Mouse (Mus musculus) midbrain, embryonic 10.5 days (tissue): ENCODE measurements around the gene Apc2. TPM values are rescaled to one million over a fixed set of nuclear protein-coding genes. Genes with fewer than 3 reads are reported as not detected.
"Not testable (repeated sequence)": the region's sequence is repeated elsewhere in the genome, so short reads cannot be mapped to it uniquely, and the experiment has no call there.

Experiments used
- DNase-seq: peaks from one replicate; pipeline ENCODE4 v3.0.0-alpha.2; 2017; ENCODE audit warnings: low spot score
- H3K27ac ChIP-seq: fragments of 300-500 bp; sonication (generic); replicated peaks from 2 replicates; pipeline ENCODE4 v1.5.1; 2016; ENCODE audit warnings: mild to moderate bottlenecking
- H3K27me3 ChIP-seq: fragments of 300-500 bp; sonication (generic); 2 replicates; pipeline ENCODE4 v1.6.1; 2016; ENCODE audit warnings: low read depth, mild to moderate bottlenecking; ENCODE audit not compliant: poor library complexity, severe bottlenecking
- H3K36me3 ChIP-seq: fragments of 300-500 bp; sonication (generic); 2 replicates; pipeline ENCODE4 v1.6.1; 2016; ENCODE audit warnings: mild to moderate bottlenecking, moderate library complexity
- H3K4me1 ChIP-seq: fragments of 300-500 bp; sonication (generic); 2 replicates; pipeline ENCODE4 v1.6.1; 2016
- H3K4me3 ChIP-seq: fragments of 300-500 bp; sonication (generic); 2 replicates; pipeline ENCODE4 v1.5.1; 2016; ENCODE audit warnings: mild to moderate bottlenecking, moderate library complexity
- H3K9me3 ChIP-seq: fragments of 300-500 bp; sonication (generic); replicated peaks from 2 replicates; pipeline ENCODE4 v1.6.1; 2016; ENCODE audit warnings: mild to moderate bottlenecking
- WGBS: fragments of 180-500 bp; shearing (Covaris S2); methylation state at CpG from one replicate; pipeline ENCODE4 v1.1.7; 2016; 5-methylcytosine and 5-hydroxymethylcytosine counted together
- polyA plus RNA-seq: library from polyadenylated mRNA; unstranded; fragments of >200 nt; fragmentation: Nextera tagmentation; extraction: Ambion mirVana; gene quantifications from 2 replicates; pipeline ENCODE4 v1.2.1, GENCODE M21; 2016

Gene Apc2
- 28.3 and 61.6 TPM in 2 replicates for polyA plus RNA-seq

DNA sequence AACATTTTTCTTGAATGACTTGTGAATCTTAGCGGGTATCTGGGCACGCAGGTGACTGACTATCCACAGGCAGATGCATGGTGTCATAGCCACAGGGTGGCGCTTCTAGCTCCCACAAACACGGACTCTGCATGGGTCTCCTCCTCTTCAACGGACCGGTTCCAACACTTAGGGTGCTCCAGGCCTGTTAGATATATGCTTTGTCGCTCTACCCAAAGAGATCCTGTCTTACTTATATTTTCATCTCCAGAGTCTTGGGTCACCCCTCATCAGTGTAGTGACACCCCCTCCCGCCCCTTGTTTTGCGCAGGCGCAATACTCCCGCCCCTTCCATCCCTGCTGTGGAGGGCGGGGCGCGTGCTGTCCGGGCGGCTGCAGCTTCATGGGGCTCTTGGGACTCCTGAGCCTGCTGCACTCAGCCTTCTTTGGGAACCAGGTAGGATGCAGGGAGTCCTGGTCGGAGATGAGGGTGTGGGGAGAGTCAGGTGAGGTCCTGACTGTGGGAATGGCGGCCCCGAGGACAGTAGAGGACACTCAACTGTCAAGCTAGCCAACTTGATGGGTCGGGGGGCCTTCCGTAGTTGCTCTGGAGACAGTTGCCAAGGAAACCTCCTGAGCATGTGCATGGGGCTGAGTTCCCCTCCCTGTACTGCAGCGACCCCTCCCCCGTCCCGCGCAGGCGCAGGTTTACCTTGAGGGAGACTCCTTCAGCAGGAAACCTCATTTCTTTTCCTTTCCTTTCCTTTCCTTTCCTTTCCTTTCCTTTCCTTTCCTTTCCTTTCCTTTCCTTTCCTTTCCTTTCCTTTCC lies at the start of gene Apc2:
Gene Apc2, plus strand, starts transcription at position 360 of the 808 bp plus-strand sequence.
- H3K9me3 ChIP-seq, result no peaks in the 10 kb centered on the region
- H3K27me3 ChIP-seq, result peaks cover 42% of the 10 kb centered on the region
- H3K36me3 ChIP-seq, result peaks cover 23% of the 10 kb centered on the region
- H3K4me3 ChIP-seq, result peak within 1 kb of the TSS; percentile 95
- DNase-seq, result peak; percentile 89
- H3K4me1 ChIP-seq, result peaks cover 85% of the 10 kb centered on the region
- under 1% methylated on average over 26 of the region's 26 CpGs for WGBS
- peak within 1 kb of the TSS; percentile 97 for H3K27ac ChIP-seq

DNA sequence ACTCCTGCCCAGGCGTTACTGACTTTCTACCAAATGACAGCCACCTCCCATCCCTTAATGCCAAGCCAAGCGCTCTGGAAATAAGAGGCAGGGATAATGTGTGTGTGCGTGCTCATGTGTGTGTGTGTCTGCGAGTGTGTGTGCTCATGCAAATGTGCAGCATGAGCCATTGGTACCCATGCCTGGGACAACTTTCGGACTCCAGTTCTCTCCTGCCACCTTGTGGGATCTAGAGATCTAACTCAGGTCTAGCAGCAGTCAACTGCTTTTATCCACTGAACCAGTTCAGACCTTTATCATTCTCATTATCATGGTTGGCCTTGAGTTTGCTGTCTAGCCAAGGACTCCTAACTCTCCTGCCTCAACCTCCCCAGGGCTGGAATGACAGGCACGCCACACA lies 47.9 kb upstream of the Apc2 start:
- Histone ChIP-seq H3K4me3 (peak overlapping the region; percentile 10; the same call in 1 of the 2 replicates), H3K27ac (no peak overlapping the region), H3K9me3 (no peaks in the 10 kb centered on the region), H3K27me3 (no peaks in the 10 kb centered on the region; the same call in 1 of the 2 replicates), H3K36me3 (peaks cover 29% of the 10 kb centered on the region), H3K4me1 (peaks cover 65% of the 10 kb centered on the region)
- 59% methylated on average over 6 of the region's 6 CpGs for WGBS
- no peak for DNase-seq

- not testable (repeated sequence) for DNase-seq, H3K27ac ChIP-seq, H3K9me3 ChIP-seq, H3K27me3 ChIP-seq
- Histone ChIP-seq H3K4me1 (peaks cover 60% of the 10 kb centered on the region), H3K36me3 (peaks cover 29% of the 10 kb centered on the region), H3K4me3 (peak overlapping the region; percentile 84)
- WGBS, result 54% methylated on average over 3 of the region's 3 CpGs
Measured at GRCm38 (mm10) chr10:80248437-80248836, 47.3 kb upstream of the Apc2 start.

DNA sequence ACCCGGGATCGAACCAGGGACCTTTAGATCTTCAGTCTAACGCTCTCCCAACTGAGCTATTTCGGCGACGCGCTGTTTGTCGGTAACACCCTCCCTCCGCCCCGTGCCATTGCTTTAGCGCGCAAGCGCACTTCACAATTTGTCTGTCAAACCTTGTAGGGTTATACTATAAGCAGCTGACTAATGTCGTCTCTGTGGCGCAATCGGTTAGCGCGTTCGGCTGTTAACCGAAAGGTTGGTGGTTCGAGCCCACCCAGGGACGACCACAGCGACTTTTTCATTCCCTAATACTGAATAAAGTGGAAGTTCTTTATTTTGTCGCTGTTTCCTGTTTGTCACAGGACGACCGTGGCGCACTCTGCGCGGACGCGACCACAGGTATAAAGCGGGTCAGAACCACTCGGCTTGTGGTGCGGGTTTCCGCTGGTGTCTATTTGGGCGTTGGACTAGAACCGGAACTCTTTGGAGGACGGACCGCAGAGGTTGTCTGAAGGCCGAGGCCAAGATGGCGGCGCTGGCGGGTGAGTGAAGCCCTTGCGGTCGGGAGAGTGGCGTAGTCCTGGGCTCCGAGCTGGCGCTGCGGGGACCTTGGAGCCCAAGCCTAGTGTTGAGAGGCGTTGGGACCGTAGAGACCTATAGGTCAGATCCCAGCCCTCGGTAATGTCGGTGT lies 46.7 kb upstream of the Apc2 start, which contains the start of gene Ndufs7:
Gene Ndufs7, plus strand, starts transcription at position 151 of the 670 bp plus-strand sequence.
- under 1% methylated on average over 53 of the region's 53 CpGs for WGBS
- DNase-seq, result peak; percentile 90

DNA sequence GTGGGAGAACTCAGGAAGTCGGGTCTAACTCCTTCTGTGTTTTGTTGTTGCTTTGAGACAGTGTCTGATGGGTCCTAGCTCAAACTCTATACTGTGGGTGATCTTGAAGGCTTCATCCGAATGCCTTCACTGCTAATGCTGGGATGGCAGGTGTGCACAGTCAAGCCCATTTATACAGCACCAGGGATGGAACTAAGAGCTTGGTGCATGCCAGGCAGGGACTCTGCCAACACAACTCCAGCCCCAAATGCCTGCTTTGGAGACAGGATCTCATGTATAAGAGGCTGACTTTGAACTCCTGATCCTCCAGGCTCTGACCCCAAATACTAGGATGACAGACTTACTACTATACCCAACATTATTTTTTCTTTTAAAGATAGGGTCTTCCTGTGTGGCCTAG lies 45.7 kb upstream of the Apc2 start:
- no peaks in the 10 kb centered on the region for H3K9me3 ChIP-seq
- 43% methylated on average over 2 of the region's 2 CpGs for WGBS
- peak overlapping the region; percentile 84 for H3K4me3 ChIP-seq
- H3K27me3 ChIP-seq, result no peaks in the 10 kb centered on the region; the same call in 1 of the 2 replicates
- DNase-seq, result no peak
- peaks cover 45% of the 10 kb centered on the region for H3K4me1 ChIP-seq
- H3K27ac ChIP-seq, result peak overlapping the region; percentile 91
- H3K36me3 ChIP-seq, result peaks cover 31% of the 10 kb centered on the region

More for the DNA sequence above, 46.7 kb upstream of the Apc2 start, which contains the start of gene Ndufs7:
- H3K27me3 ChIP-seq, result no peaks in the 10 kb centered on the region; the same call in 1 of the 2 replicates
- peak within 1 kb of the TSS; percentile 84 for H3K4me3 ChIP-seq
- peaks cover 29% of the 10 kb centered on the region for H3K36me3 ChIP-seq
- peak within 1 kb of the TSS; percentile 91 for H3K27ac ChIP-seq
- H3K4me1 ChIP-seq, result peaks cover 53% of the 10 kb centered on the region
- no peaks in the 10 kb centered on the region for H3K9me3 ChIP-seq

- 89% methylated on average over 4 of the region's 4 CpGs for WGBS
Measured at GRCm38 (mm10) chr10:80250573-80250972, 45.2 kb upstream of the Apc2 start.

DNA sequence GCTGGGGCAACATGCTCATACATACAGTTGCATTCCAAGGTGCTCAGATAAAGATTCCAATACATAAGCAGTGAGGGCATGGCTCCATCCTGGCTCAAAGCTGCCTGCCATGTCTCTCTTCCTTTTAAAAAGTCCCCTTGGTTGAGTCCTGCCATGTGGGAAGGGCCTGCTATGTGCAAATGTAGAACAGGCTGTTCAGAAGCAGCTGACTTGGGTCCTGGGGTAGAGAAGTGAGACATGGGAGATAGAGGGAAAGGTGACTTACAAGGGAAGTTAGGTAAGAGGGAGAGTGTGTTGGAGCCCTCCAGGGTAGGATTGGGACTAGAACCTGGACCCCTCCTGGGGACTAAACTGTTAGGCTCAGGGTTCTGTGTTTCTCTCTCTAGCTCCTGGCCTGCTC lies 43.8 kb upstream of the Apc2 start:
- peaks cover 44% of the 10 kb centered on the region for H3K4me1 ChIP-seq
- H3K9me3 ChIP-seq, result no peaks in the 10 kb centered on the region
- DNase-seq, result no peak
- H3K27me3 ChIP-seq, result no peaks in the 10 kb centered on the region; the same call in 1 of the 2 replicates
- peaks cover 49% of the 10 kb centered on the region for H3K36me3 ChIP-seq
- no peak overlapping the region for H3K4me3 ChIP-seq
- H3K27ac ChIP-seq, result no peak overlapping the region

More at GRCm38 (mm10) chr10:80250573-80250972, 45.2 kb upstream of the Apc2 start:
- Histone ChIP-seq H3K4me3 (peak overlapping the region; percentile 84; the same call in 1 of the 2 replicates), H3K27me3 (no peaks in the 10 kb centered on the region; the same call in 1 of the 2 replicates), H3K9me3 (no peaks in the 10 kb centered on the region), H3K36me3 (peaks cover 34% of the 10 kb centered on the region), H3K27ac (peak overlapping the region; percentile 91; the same call in 1 of the 2 replicates), H3K4me1 (peaks cover 40% of the 10 kb centered on the region)
- no peak for DNase-seq

- H3K9me3 ChIP-seq, result no peaks in the 10 kb centered on the region
- no peak for DNase-seq
- H3K36me3 ChIP-seq, result peaks cover 54% of the 10 kb centered on the region
- no peaks in the 10 kb centered on the region for H3K27me3 ChIP-seq
- WGBS, result 94% methylated on average over 11 of the region's 11 CpGs
- 0 out of 2 replicates have a peak overlapping the region, but pooled peaks have one; percentile 9 for H3K4me3 ChIP-seq
- H3K4me1 ChIP-seq, result peaks cover 39% of the 10 kb centered on the region
- no peak overlapping the region for H3K27ac ChIP-seq
Measured at GRCm38 (mm10) chr10:80252493-80253274, 43.1 kb upstream of the Apc2 start.

DNA sequence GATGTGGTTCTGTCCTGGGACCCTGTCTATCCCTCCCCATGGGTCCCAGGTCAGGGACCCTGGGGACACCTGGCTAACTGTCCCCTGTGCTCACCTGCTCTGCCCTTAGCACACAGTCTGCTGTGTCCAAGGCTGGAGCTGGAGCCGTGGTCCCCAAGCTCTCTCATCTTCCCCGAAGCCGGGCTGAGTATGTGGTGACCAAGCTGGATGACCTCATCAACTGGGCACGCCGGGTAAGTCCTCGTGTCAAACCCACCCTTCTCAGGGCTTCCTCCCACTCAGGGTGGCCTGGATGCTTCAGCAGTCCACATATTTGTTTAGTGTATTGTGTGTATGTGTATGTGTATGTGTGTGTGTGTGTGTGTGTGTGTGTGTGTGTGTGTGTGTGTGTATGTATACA lies 42.2 kb upstream of the Apc2 start:
- H3K4me3 ChIP-seq, result no peak overlapping the region
- no peaks in the 10 kb centered on the region for H3K9me3 ChIP-seq
- peaks cover 38% of the 10 kb centered on the region for H3K4me1 ChIP-seq
- H3K27ac ChIP-seq, result no peak overlapping the region
- no peaks in the 10 kb centered on the region for H3K27me3 ChIP-seq
- WGBS, result 90% methylated on average over 6 of the region's 6 CpGs
- no peak for DNase-seq
- H3K36me3 ChIP-seq, result peaks cover 63% of the 10 kb centered on the region

GRCm38 (mm10) chr10:80254331-80255297 lies 41.2 kb upstream of the Apc2 start:
- WGBS, result 95% methylated on average over 26 of the region's 26 CpGs
- Histone ChIP-seq H3K36me3 (peaks cover 73% of the 10 kb centered on the region), H3K9me3 (no peaks in the 10 kb centered on the region), H3K27ac (no peak overlapping the region), H3K4me1 (peaks cover 47% of the 10 kb centered on the region), H3K4me3 (0 out of 2 replicates have a peak overlapping the region, but pooled peaks have one; percentile 5), H3K27me3 (no peaks in the 10 kb centered on the region)
- no peak for DNase-seq

GRCm38 (mm10) chr10:80255881-80256535 lies 39.8 kb upstream of the Apc2 start:
- DNase-seq, result no peak
- H3K36me3 ChIP-seq, result peaks cover 74% of the 10 kb centered on the region
- peak overlapping the region; percentile 38; the same call in 1 of the 2 replicates for H3K27ac ChIP-seq
- 80% methylated on average over 5 of the region's 5 CpGs for WGBS
- H3K4me1 ChIP-seq, result peaks cover 47% of the 10 kb centered on the region
- H3K9me3 ChIP-seq, result no peaks in the 10 kb centered on the region
- H3K4me3 ChIP-seq, result no peak overlapping the region; the same call in 1 of the 2 replicates
- H3K27me3 ChIP-seq, result no peaks in the 10 kb centered on the region
